ENCODE assay signal across 19 mouse cellular contexts in genomic region chr2:38074495-38074894, GRCm38 (mm10).
DNase-seq lines count a peak whose midpoint lies in the region; ATAC-seq and TF ChIP-seq lines count a peak whose summit lies in the region.
"Had no signal": no experiment of that assay in that cellular context is flagged by ENCODE, and none has a peak within 500 bp of the region (broad histone marks: within the 10 kb centered on the region; RNA-seq: fewer than 3 reads in every experiment).

No protein-coding gene starts in this region.

- H3K4me2 ChIP-seq in embryonic facial prominence, embryonic 11.5 days (ENCODE audit: low read depth, low read length), result no peak overlapping the region
- H3K4me2 ChIP-seq in myocyte (ENCODE audit: low read depth), result peak overlapping the region; percentile 44
- H3K4me2 ChIP-seq: embryonic facial prominence, embryonic 12.5 days; heart, embryonic 12.5 days; hindbrain, embryonic 14.5 days had no signal

- H3K4me1 ChIP-seq in embryonic facial prominence, embryonic 11.5 days (ENCODE audit: control insufficient read depth, insufficient read depth, low read length), result no peaks in the 10 kb centered on the region
- peaks cover 19% of the 10 kb centered on the region for H3K4me1 ChIP-seq in embryonic facial prominence, embryonic 10.5 days
- H3K4me1 ChIP-seq: heart, embryonic 12.5 days; hindbrain, embryonic 10.5 days had no signal

- TF ChIP-seq POLR2A in myocyte (IDR thresholded peaks at IDR 0.05; ENCODE audit: insufficient read length, low read depth), result no peak

- no peak overlapping the region for H3K27ac ChIP-seq in embryonic facial prominence, embryonic 11.5 days (replicated peaks; ENCODE audit: low read depth, low read length)
- no peak overlapping the region; the same call in 1 of the 2 replicates for H3K27ac ChIP-seq in embryonic facial prominence, embryonic 10.5 days (replicated peaks)
- H3K27ac ChIP-seq: embryonic facial prominence, embryonic 12.5 days; hindbrain, embryonic 10.5 days; hindbrain, embryonic 14.5 days had no signal

- WGBS in embryonic facial prominence, embryonic 11.5 days, result 19% methylated on average over 2 of the region's 2 CpGs
- WGBS in embryonic facial prominence, embryonic 10.5 days, result 38% methylated on average over 2 of the region's 2 CpGs

- no peaks in the 10 kb centered on the region for H3K27me3 ChIP-seq in embryonic facial prominence, embryonic 11.5 days (ENCODE audit: control insufficient read depth, insufficient read depth, low read length)
- peaks cover 22% of the 10 kb centered on the region for H3K27me3 ChIP-seq in embryonic facial prominence, embryonic 10.5 days (replicated peaks; ENCODE audit: low read depth, poor library complexity, severe bottlenecking)
- no peaks in the 10 kb centered on the region for H3K27me3 ChIP-seq in myocyte (ENCODE audit: control insufficient read depth, insufficient read depth, insufficient read length)
- H3K27me3 ChIP-seq: heart, embryonic 12.5 days had no signal

- no peaks in the 10 kb centered on the region for H3K36me3 ChIP-seq in embryonic facial prominence, embryonic 11.5 days (replicated peaks; ENCODE audit: control insufficient read depth, insufficient read depth, low read depth, low read length)
- H3K36me3 ChIP-seq in embryonic facial prominence, embryonic 10.5 days (replicated peaks), result no peaks in the 10 kb centered on the region
- no peaks in the 10 kb centered on the region for H3K36me3 ChIP-seq in myocyte (ENCODE audit: control insufficient read depth, insufficient read depth)
- H3K36me3 ChIP-seq: embryonic facial prominence, embryonic 12.5 days; heart, embryonic 12.5 days; hindbrain, embryonic 10.5 days had no signal

- H3K79me2 ChIP-seq in myocyte (ENCODE audit: control insufficient read depth, insufficient read depth), result no peaks in the 10 kb centered on the region

- H3K9ac ChIP-seq in embryonic facial prominence, embryonic 11.5 days (replicated peaks; ENCODE audit: low read length), result no peak overlapping the region
- H3K9ac ChIP-seq: embryonic facial prominence, embryonic 12.5 days; heart, embryonic 12.5 days; hindbrain, embryonic 14.5 days had no signal

- no peak overlapping the region for H3ac ChIP-seq in myocyte (ENCODE audit: control insufficient read depth, insufficient read length)

- peak; percentile 68 for DNase-seq in embryonic facial prominence, embryonic 11.5 days (ENCODE audit: low spot score)
- DNase-seq in embryonic facial prominence, embryonic 10.5 days (ENCODE audit: low spot score), result no peak
- peak; percentile 25 for DNase-seq in NIH3T3 (ENCODE audit: low read depth)
- DNase-seq in fibroblast of lung, adult 2 months (ENCODE audit: low read depth), result peak; percentile 8
- no peak for DNase-seq in lung, postnatal 25 days (ENCODE audit: low spot score)
- DNase-seq in kidney, adult 11 months, result no peak
- DNase-seq: adrenal gland, adult 2 months; adrenal gland, postnatal 25 days; cerebellum, adult 18-20 months; cerebellum, adult 9-11 months; cerebellum, postnatal 36 days; gastrocnemius, postnatal 25 days had no signal

- ATAC-seq in embryonic facial prominence, embryonic 11.5 days (replicated peaks; ENCODE audit: insufficient number of reproducible peaks, low FRiP score, low TSS enrichment, low read depth), result no peak
- ATAC-seq: forebrain, embryonic 16.5 days had no signal

- no peaks in the 10 kb centered on the region for H3K9me3 ChIP-seq in embryonic facial prominence, embryonic 11.5 days (replicated peaks; ENCODE audit: control insufficient read depth, low read length)
- H3K9me3 ChIP-seq in embryonic facial prominence, embryonic 10.5 days, result no peaks in the 10 kb centered on the region
- H3K9me3 ChIP-seq: embryonic facial prominence, embryonic 12.5 days; heart, embryonic 12.5 days; hindbrain, embryonic 10.5 days had no signal

- no peak overlapping the region for H3K4me3 ChIP-seq in embryonic facial prominence, embryonic 11.5 days (ENCODE audit: low read depth, low read length)
- no peak overlapping the region for H3K4me3 ChIP-seq in embryonic facial prominence, embryonic 10.5 days
- H3K4me3 ChIP-seq in myocyte, result no peak overlapping the region
- H3K4me3 ChIP-seq: embryonic facial prominence, embryonic 12.5 days; erythroblast, embryonic 14.5 days; heart, embryonic 12.5 days; hindbrain, embryonic 10.5 days had no signal

TF ChIP-seq in myocyte, 11 proteins besides CTCF, POLR2A, EP300 and RAD21:
- peak in 2 of 3 experiments; percentile 3 to 50 for TF ChIP-seq MYOD1 (IDR thresholded peaks at IDR 0.05; ENCODE audit: control insufficient read depth in 1 of 3, insufficient read length in 2 of 3, low read depth in 2 of 3)
- TF ChIP-seq USF1 (IDR thresholded peaks at IDR 0.05; ENCODE audit: low read depth), result no peak
- peak in 1 of 3 experiments; percentile 78 for TF ChIP-seq MYOG (IDR thresholded peaks at IDR 0.05; ENCODE audit: control insufficient read depth in 1 of 3, insufficient read depth in 1 of 3, insufficient read length in 2 of 3, low read depth in 2 of 3)
- TF ChIP-seq E2F4 (IDR thresholded peaks at IDR 0.05; ENCODE audit: insufficient read depth), result no peak
- no peak for TF ChIP-seq SRF (IDR thresholded peaks at IDR 0.05; ENCODE audit: control insufficient read depth, insufficient read length, low read depth)

Comparison
In these comparisons a context has a peak if more than half of its experiments do, and no peak if none do; other contexts are left out.
1. DNase-seq: peak in embryonic facial prominence, embryonic 11.5 days (single experiment), NIH3T3 (single experiment) and fibroblast of lung, adult 2 months (single experiment); none in embryonic facial prominence, embryonic 10.5 days (single experiment), lung, postnatal 25 days (single experiment) and kidney, adult 11 months (single experiment).